10 mouse cellular contexts compared by ENCODE assay signal in the genomic region with DNA sequence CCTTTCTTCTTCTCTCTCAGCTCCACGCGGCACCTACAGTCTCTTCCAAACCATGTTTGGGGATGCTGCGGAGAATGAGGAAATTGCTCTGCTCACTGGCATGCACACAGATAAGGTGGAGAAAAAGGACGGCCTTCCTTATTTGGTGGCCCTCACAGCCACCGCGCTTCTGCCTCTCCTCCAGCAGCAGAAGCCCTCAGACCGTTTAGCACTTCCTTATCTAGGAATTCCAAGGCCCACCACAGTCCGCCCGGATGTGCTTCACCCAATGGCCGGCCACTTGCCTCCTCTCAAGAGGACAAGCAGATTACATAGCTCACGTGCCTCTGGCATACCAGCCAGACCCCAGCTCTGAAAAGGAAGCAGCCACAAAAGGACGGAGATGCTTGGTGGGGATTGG. TPM values are rescaled to one million over a fixed set of nuclear protein-coding genes. Genes with fewer than 3 reads are reported as not detected.
A peak's percentile ranks its signal among the peaks of the same experiment; 100 is the strongest.
DNase-seq lines count a peak whose midpoint lies in the region; ATAC-seq and TF ChIP-seq lines count a peak whose summit lies in the region.
"Had no signal": no experiment of that assay in that cellular context is flagged by ENCODE, and none has a peak within 500 bp of the region (broad histone marks: within the 10 kb centered on the region; RNA-seq: fewer than 3 reads in every experiment).

No protein-coding gene starts in this region.

- no peaks in the 10 kb centered on the region for H3K36me3 ChIP-seq in liver, embryonic 12.5 days
- no peaks in the 10 kb centered on the region for H3K36me3 ChIP-seq in stomach, postnatal 0 days (ENCODE audit: control insufficient read depth, insufficient read depth, low read length)
- H3K36me3 ChIP-seq: midbrain, embryonic 12.5 days had no signal

- DNase-seq in adrenal gland, postnatal 14 days, result peak; percentile 16
- DNase-seq in adrenal gland, adult (ENCODE audit: inconsistent age in 2 of 2, low spot score in 1 of 2), result no peak
- DNase-seq in ovary, postnatal 36 days (ENCODE audit: low spot score), result peak; percentile 22
- DNase-seq in ovary, adult 18-20 months (ENCODE audit: low spot score), result no peak
- no peak for DNase-seq in stomach, postnatal 0 days (ENCODE audit: low spot score)
- DNase-seq in natural killer cell, adult 2 months (ENCODE audit: low spot score in 2 of 2), result no peak
- DNase-seq: cerebellum, postnatal 14 days had no signal

- WGBS in liver, embryonic 12.5 days (ENCODE audit: insufficient replicate concordance), result 2% methylated on average over 12 of the region's 12 CpGs
- WGBS in stomach, postnatal 0 days, result 9% methylated on average over 12 of the region's 12 CpGs

- no peaks in the 10 kb centered on the region for H3K9me3 ChIP-seq in liver, embryonic 12.5 days (replicated peaks)
- H3K9me3 ChIP-seq in stomach, postnatal 0 days (ENCODE audit: control insufficient read depth, low read length), result no peaks in the 10 kb centered on the region
- H3K9me3 ChIP-seq: midbrain, embryonic 12.5 days had no signal

- no peak overlapping the region for H3K9ac ChIP-seq in liver, embryonic 12.5 days
- no peak overlapping the region for H3K9ac ChIP-seq in stomach, postnatal 0 days (ENCODE audit: low read length)
- H3K9ac ChIP-seq: midbrain, embryonic 12.5 days had no signal

- H3K4me2 ChIP-seq in liver, embryonic 12.5 days, result peak overlapping the region; percentile 35
- H3K4me2 ChIP-seq in stomach, postnatal 0 days (replicated peaks; ENCODE audit: low read depth), result peak overlapping the region; percentile 34; the same call in 1 of the 2 replicates
- H3K4me2 ChIP-seq: midbrain, embryonic 12.5 days had no signal

- 0 out of 2 replicates have a peak, but pooled peaks cover 10% of the 10 kb centered on the region for H3K4me1 ChIP-seq in liver, embryonic 12.5 days
- no peaks in the 10 kb centered on the region for H3K4me1 ChIP-seq in stomach, postnatal 0 days (replicated peaks; ENCODE audit: control insufficient read depth, insufficient read depth)
- H3K4me1 ChIP-seq: midbrain, embryonic 12.5 days had no signal

- H3K4me3 ChIP-seq in liver, embryonic 12.5 days, result peak overlapping the region; percentile 17
- no peak overlapping the region for H3K4me3 ChIP-seq in stomach, postnatal 0 days (ENCODE audit: low read depth, low read length)
- H3K4me3 ChIP-seq: midbrain, embryonic 12.5 days had no signal

- no peak for TF ChIP-seq EP300 in stomach, postnatal 0 days (optimal IDR thresholded peaks at IDR 0.05)

- no peak for TF ChIP-seq CTCF in stomach, postnatal 0 days (IDR thresholded peaks at IDR 0.05; ENCODE audit: low read depth)

- peak; percentile 61 for ATAC-seq in liver, embryonic 12.5 days
- 0 out of 2 replicates have a peak, but pooled peaks have one; percentile 49 for ATAC-seq in stomach, postnatal 0 days (ENCODE audit: low FRiP score, low TSS enrichment)
- ATAC-seq in inflammation-experienced regulatory T-cells, adult 6 months, result no peak

- H3K27ac ChIP-seq in liver, embryonic 12.5 days, result peak overlapping the region; percentile 56
- H3K27ac ChIP-seq in stomach, postnatal 0 days (replicated peaks), result 0 out of 2 replicates have a peak overlapping the region, but pooled peaks have one; percentile 61
- H3K27ac ChIP-seq: midbrain, embryonic 12.5 days had no signal

- no peaks in the 10 kb centered on the region for H3K27me3 ChIP-seq in liver, embryonic 12.5 days (replicated peaks)
- H3K27me3 ChIP-seq in stomach, postnatal 0 days (ENCODE audit: control insufficient read depth, insufficient read depth, low read length), result no peaks in the 10 kb centered on the region
- H3K27me3 ChIP-seq: midbrain, embryonic 12.5 days had no signal

RNA-seq across cellular contexts. Expression of a gene that starts 9.7 kb away (rescaled TPM):
- not detected in 2 replicates for total RNA-seq in adrenal gland, postnatal 14 days (2021)
- 0.42 and 0.55 TPM in 2 replicates for polyA plus RNA-seq in liver, embryonic 12.5 days (2016; fragmentation: Nextera tagmentation; extraction: Ambion mirVana)
- 0.21 and 0.22 TPM in 2 replicates for polyA plus RNA-seq in stomach, postnatal 0 days (2015; fragmentation: Nextera tagmentation; extraction: Ambion mirVana)
- polyA plus RNA-seq in inflammation-experienced regulatory T-cells, adult 6 months (2017; shearing (Covaris generic)), result not detected

RNA-seq across cellular contexts. Expression of a gene that starts 46.1 kb away (rescaled TPM):
- total RNA-seq in adrenal gland, postnatal 14 days (2021), result 17.7 and 18.3 TPM in 2 replicates
- 70.3 and 70.5 TPM in 2 replicates for polyA plus RNA-seq in liver, embryonic 12.5 days (2016; fragmentation: Nextera tagmentation; extraction: Ambion mirVana)
- 34.4 and 36.6 TPM in 2 replicates for polyA plus RNA-seq in stomach, postnatal 0 days (2015; fragmentation: Nextera tagmentation; extraction: Ambion mirVana)
- polyA plus RNA-seq in inflammation-experienced regulatory T-cells, adult 6 months (2017; shearing (Covaris generic)), result 10 to 100 TPM; 47.5 to 61.4 (median 59.5) TPM

Comparison
In these comparisons a context has a peak if more than half of its experiments do, and no peak if none do; other contexts are left out.
1. DNase-seq: peak in adrenal gland, postnatal 14 days (single experiment) and ovary, postnatal 36 days (single experiment); none in adrenal gland, adult (0 of 2), ovary, adult 18-20 months (single experiment), stomach, postnatal 0 days (single experiment) and natural killer cell, adult 2 months (0 of 2).